8 mouse cellular contexts compared by ENCODE assay signal in the genomic region with DNA sequence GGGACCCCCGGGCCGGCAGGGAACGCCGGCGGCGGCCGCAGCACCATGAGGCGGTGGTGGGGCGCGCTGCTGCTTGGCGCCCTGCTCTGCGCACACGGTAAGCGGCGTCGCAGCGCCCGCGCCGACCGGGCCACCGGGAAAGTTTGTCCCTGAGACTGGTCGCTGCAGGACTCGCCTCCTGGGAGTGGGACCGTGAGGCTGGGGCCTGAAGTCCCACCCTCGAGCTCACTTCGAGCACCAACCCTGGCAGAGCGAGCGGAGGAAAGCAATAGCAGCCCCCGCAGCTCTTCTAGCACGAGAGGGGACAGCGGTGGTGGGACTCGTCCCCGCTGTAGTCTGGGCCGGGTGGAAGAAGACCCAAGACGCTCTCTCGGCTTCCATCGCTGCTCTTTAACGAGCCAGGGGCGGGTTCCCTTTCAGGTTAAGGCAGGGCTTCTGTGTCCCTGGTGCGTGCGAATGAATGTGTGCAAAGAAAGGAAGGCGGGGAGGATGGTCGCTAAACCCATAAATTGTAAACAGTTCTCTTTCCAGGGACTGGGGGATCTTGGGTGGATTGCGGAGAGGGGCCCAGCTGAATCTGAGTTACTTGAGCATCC. TPM values are rescaled to one million over a fixed set of nuclear protein-coding genes. Genes with fewer than 3 reads are reported as not detected.
DNase-seq lines count a peak whose midpoint lies in the region; ATAC-seq and TF ChIP-seq lines count a peak whose summit lies in the region.

No protein-coding gene starts in this region.

- H3K4me1 ChIP-seq in liver, adult 2 months (ENCODE audit: control insufficient read depth, insufficient read depth, low read length) = peaks cover 10% of the 10 kb centered on the region
- H3K4me1 ChIP-seq in forebrain, embryonic 13.5 days = peaks cover 56% of the 10 kb centered on the region
- H3K4me1 ChIP-seq in kidney, embryonic 15.5 days = peaks cover 69% of the 10 kb centered on the region
- H3K4me1 ChIP-seq in midbrain, embryonic 13.5 days (replicated peaks) = peaks cover 64% of the 10 kb centered on the region

- ATAC-seq in forebrain, embryonic 13.5 days = peak; percentile 39
- peak; percentile 60 for ATAC-seq in kidney, embryonic 15.5 days (replicated peaks; ENCODE audit: low FRiP score)
- ATAC-seq in midbrain, embryonic 13.5 days = peak; percentile 68

- peaks cover 5% of the 10 kb centered on the region for H3K9me3 ChIP-seq in forebrain, embryonic 13.5 days (replicated peaks)
- H3K9me3 ChIP-seq in kidney, embryonic 15.5 days (replicated peaks) = no peaks in the 10 kb centered on the region
- no peaks in the 10 kb centered on the region for H3K9me3 ChIP-seq in midbrain, embryonic 13.5 days

- H3K79me2 ChIP-seq in liver, adult 2 months (ENCODE audit: control insufficient read depth, insufficient read depth, low read length) = peaks cover 14% of the 10 kb centered on the region; the same call in 1 of the 2 replicates

- no peak for DNase-seq in liver, adult 2 months (ENCODE audit: extremely low read depth, low read depth, low spot score)
- DNase-seq in liver (no peak), ZHBTc4 (ENCODE audit: low read depth, low spot score) (peak; percentile 76)
- no peak for DNase-seq in natural killer cell, adult 2 months (ENCODE audit: low spot score in 2 of 2)
- DNase-seq in cerebellum, adult 18-20 months = no peak

- peak overlapping the region; percentile 97 for H3K4me3 ChIP-seq in liver, adult 2 months (ENCODE audit: insufficient read depth, low read depth, low read length)
- H3K4me3 ChIP-seq in forebrain, embryonic 13.5 days = peak overlapping the region; percentile 75
- H3K4me3 ChIP-seq in kidney, embryonic 15.5 days (replicated peaks) = peak overlapping the region; percentile 81
- H3K4me3 ChIP-seq in midbrain, embryonic 13.5 days (replicated peaks) = peak overlapping the region; percentile 72

- WGBS in liver, adult 2 months = under 1% methylated on average over 45 of the region's 45 CpGs
- WGBS in forebrain, embryonic 13.5 days = under 1% methylated on average over 45 of the region's 45 CpGs
- WGBS in kidney, embryonic 15.5 days = under 1% methylated on average over 45 of the region's 45 CpGs
- under 1% methylated on average over 38 of the region's 45 CpGs for WGBS in midbrain, embryonic 13.5 days

- peak overlapping the region; percentile 64 for H3K27ac ChIP-seq in liver, adult 2 months (replicated peaks; ENCODE audit: insufficient read depth, low read depth, low read length)
- H3K27ac ChIP-seq in forebrain, embryonic 13.5 days = peak overlapping the region; percentile 87
- H3K27ac ChIP-seq in kidney, embryonic 15.5 days = peak overlapping the region; percentile 93
- peak overlapping the region; percentile 85 for H3K27ac ChIP-seq in midbrain, embryonic 13.5 days

- TF ChIP-seq POLR2A in liver, adult 2 months (IDR thresholded peaks at IDR 0.05; ENCODE audit: extremely low read depth, insufficient read depth, low read length) = no peak

- no peaks in the 10 kb centered on the region for H3K27me3 ChIP-seq in liver, adult 2 months (ENCODE audit: control insufficient read depth, insufficient read depth, low read length)
- H3K27me3 ChIP-seq in forebrain, embryonic 13.5 days = peaks cover 14% of the 10 kb centered on the region; the same call in 1 of the 2 replicates
- peaks cover 8% of the 10 kb centered on the region for H3K27me3 ChIP-seq in kidney, embryonic 15.5 days
- peaks cover 16% of the 10 kb centered on the region; the same call in 1 of the 2 replicates for H3K27me3 ChIP-seq in midbrain, embryonic 13.5 days

- peak overlapping the region; percentile 90 for H3K4me2 ChIP-seq in forebrain, embryonic 13.5 days
- peak overlapping the region; percentile 91 for H3K4me2 ChIP-seq in kidney, embryonic 15.5 days
- H3K4me2 ChIP-seq in midbrain, embryonic 13.5 days (replicated peaks) = peak overlapping the region; percentile 96

- no peaks in the 10 kb centered on the region for H3K36me3 ChIP-seq in liver, adult 2 months (ENCODE audit: control insufficient read depth, insufficient read depth, low read length)
- H3K36me3 ChIP-seq in forebrain, embryonic 13.5 days (ENCODE audit: poor library complexity, severe bottlenecking) = peaks cover 5% of the 10 kb centered on the region; the same call in 1 of the 2 replicates
- H3K36me3 ChIP-seq in kidney, embryonic 15.5 days = no peaks in the 10 kb centered on the region
- H3K36me3 ChIP-seq in midbrain, embryonic 13.5 days = no peaks in the 10 kb centered on the region

- peak overlapping the region; percentile 87 for H3K9ac ChIP-seq in liver, adult 2 months (ENCODE audit: low read depth, low read length)
- H3K9ac ChIP-seq in forebrain, embryonic 13.5 days = peak overlapping the region; percentile 89
- H3K9ac ChIP-seq in kidney, embryonic 15.5 days = peak overlapping the region; percentile 80
- peak overlapping the region; percentile 83 for H3K9ac ChIP-seq in midbrain, embryonic 13.5 days (replicated peaks)

- no peak for TF ChIP-seq CTCF in liver, adult 2 months (IDR thresholded peaks at IDR 0.05; ENCODE audit: low read depth, low read length)

RNA-seq across cellular contexts. Expression of gene Lrp4, which starts 0.4 kb away (rescaled TPM):
- total RNA-seq in liver, adult 2 months (2014; rRNA removed) = 13.8 and 14.7 TPM in 2 replicates
- 5.1 and 6.0 TPM in 2 replicates for polyA plus RNA-seq in liver, adult 2 months (2012; rRNA removed)
- 10.3 and 11.3 TPM in 2 replicates for polyA plus RNA-seq in forebrain, embryonic 13.5 days (2015; fragmentation: Nextera tagmentation; extraction: Ambion mirVana)
- 9.3 and 9.5 TPM in 2 replicates for polyA plus RNA-seq in kidney, embryonic 15.5 days (2015; fragmentation: Nextera tagmentation; extraction: Ambion mirVana)
- polyA plus RNA-seq in midbrain, embryonic 13.5 days (2015; fragmentation: Nextera tagmentation; extraction: Ambion mirVana) = 7.1 and 10.2 TPM in 2 replicates

RNA-seq across cellular contexts. Expression of gene 1110051M20Rik, which starts 13.2 kb away (rescaled TPM):
- 3.6 and 7.5 TPM in 2 replicates for total RNA-seq in liver, adult 2 months (2014; rRNA removed)
- polyA plus RNA-seq in liver, adult 2 months (2012; rRNA removed) = 1.7 and 2.8 TPM in 2 replicates
- 137 and 149 TPM in 2 replicates for polyA plus RNA-seq in forebrain, embryonic 13.5 days (2015; fragmentation: Nextera tagmentation; extraction: Ambion mirVana)
- polyA plus RNA-seq in kidney, embryonic 15.5 days (2015; fragmentation: Nextera tagmentation; extraction: Ambion mirVana) = 56.0 and 65.7 TPM in 2 replicates
- 147 and 165 TPM in 2 replicates for polyA plus RNA-seq in midbrain, embryonic 13.5 days (2015; fragmentation: Nextera tagmentation; extraction: Ambion mirVana)

Comparison
In these comparisons a context has a peak if more than half of its experiments do, and no peak if none do; other contexts are left out.
1. RNA of gene 1110051M20Rik, which starts 13.2 kb away (polyA plus RNA-seq): 147 to 165 TPM in midbrain, embryonic 13.5 days, 137 to 149 TPM in forebrain, embryonic 13.5 days and 56.0 to 65.7 TPM in kidney, embryonic 15.5 days; 1.7 to 2.8 TPM in liver, adult 2 months; every median in the first group is over 10 times any median in the second.
2. Peak in every context shown above with its lines, with median percentiles within 50 percentile points of each other: H3K27ac ChIP-seq, H3K4me3 ChIP-seq, H3K9ac ChIP-seq, ATAC-seq and H3K4me2 ChIP-seq.